Mouse (Mus musculus): ENCODE data around the gene Stat6. TPM values are rescaled to one million over a fixed set of nuclear protein-coding genes. Genes with fewer than 3 reads are reported as not detected.
A peak's percentile ranks its signal among the peaks of the same experiment; 100 is the strongest.

Stat6 gene
- polyA plus RNA-seq, 1 experiment from 2014 or later, result 13.3 TPM

GRCm38 (mm10) chr10:127668093-127669050 is 25.6 kb downstream of the Stat6 start, which contains the start of gene Nab2:
TSS of gene Nab2 (minus strand) at chr10:127668568.
- Histone ChIP-seq H3K4me1 (peaks cover 33% of the 10 kb centered on the region), H3K4me2 (replicated peaks) (peak within 1 kb of the TSS; percentile 86), H3K36me3 (peaks cover 11% of the 10 kb centered on the region), H3K27me3 (no peaks in the 10 kb centered on the region), H3K27ac (peak within 1 kb of the TSS; percentile 99), H3K9me3 (no peaks in the 10 kb centered on the region), H3K9ac (peak within 1 kb of the TSS; percentile 90), H3K4me3 (peak within 1 kb of the TSS; percentile 78)
- WGBS, result 1% methylated on average over 40 of the region's 40 CpGs
- 0 out of 2 replicates have a peak, but pooled peaks have one; percentile 22 for ATAC-seq (ENCODE audit: insufficient number of reproducible peaks, insufficient read depth, low FRiP score, low TSS enrichment)

- H3K27me3 ChIP-seq, result no peaks in the 10 kb centered on the region
- peak overlapping the region; percentile 78 for H3K4me3 ChIP-seq
- 5% methylated on average over 7 of the region's 7 CpGs for WGBS
- no peak for ATAC-seq (ENCODE audit: insufficient number of reproducible peaks, insufficient read depth, low FRiP score, low TSS enrichment)
- H3K9ac ChIP-seq, result peak overlapping the region; percentile 16; the same call in 1 of the 2 replicates
- H3K4me2 ChIP-seq (replicated peaks), result peak overlapping the region; percentile 86
- peak overlapping the region; percentile 99 for H3K27ac ChIP-seq
- H3K9me3 ChIP-seq, result no peaks in the 10 kb centered on the region
- peaks cover 25% of the 10 kb centered on the region for H3K4me1 ChIP-seq
- H3K36me3 ChIP-seq, result peaks cover 5% of the 10 kb centered on the region
These were observed 26.4 kb downstream of the Stat6 start for GRCm38 (mm10) chr10:127669170-127669569.

DNA sequence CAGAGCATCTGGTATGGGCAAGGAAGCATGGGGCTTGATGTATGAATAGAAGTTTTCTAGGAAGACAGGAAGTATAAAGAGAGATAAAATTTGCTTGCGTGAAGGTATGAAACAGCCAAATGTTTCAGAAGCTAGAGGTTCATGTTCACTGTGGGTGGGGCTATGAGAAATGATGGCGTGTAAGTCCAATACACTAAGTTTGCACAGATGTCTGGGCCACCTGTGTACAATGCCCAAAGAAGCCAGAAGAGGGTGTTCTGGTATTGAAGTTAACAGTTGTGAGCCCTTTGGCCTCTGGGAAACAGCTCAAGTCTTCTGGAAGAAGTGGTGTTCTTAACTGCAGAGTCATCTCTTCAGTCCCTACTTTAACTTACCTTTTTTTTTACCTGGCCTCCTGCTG is 27.4 kb downstream of the Stat6 start:
- peaks cover 15% of the 10 kb centered on the region for H3K4me1 ChIP-seq
- H3K27me3 ChIP-seq, result no peaks in the 10 kb centered on the region
- no peaks in the 10 kb centered on the region for H3K9me3 ChIP-seq
- no peak overlapping the region for H3K9ac ChIP-seq
- 95% methylated on average over 2 of the region's 2 CpGs for WGBS
- no peak overlapping the region for H3K4me2 ChIP-seq (replicated peaks)
- H3K27ac ChIP-seq, result no peak overlapping the region
- no peak overlapping the region for H3K4me3 ChIP-seq
- H3K36me3 ChIP-seq, result no peaks in the 10 kb centered on the region
- ATAC-seq (ENCODE audit: insufficient number of reproducible peaks, insufficient read depth, low FRiP score, low TSS enrichment), result no peak

DNA sequence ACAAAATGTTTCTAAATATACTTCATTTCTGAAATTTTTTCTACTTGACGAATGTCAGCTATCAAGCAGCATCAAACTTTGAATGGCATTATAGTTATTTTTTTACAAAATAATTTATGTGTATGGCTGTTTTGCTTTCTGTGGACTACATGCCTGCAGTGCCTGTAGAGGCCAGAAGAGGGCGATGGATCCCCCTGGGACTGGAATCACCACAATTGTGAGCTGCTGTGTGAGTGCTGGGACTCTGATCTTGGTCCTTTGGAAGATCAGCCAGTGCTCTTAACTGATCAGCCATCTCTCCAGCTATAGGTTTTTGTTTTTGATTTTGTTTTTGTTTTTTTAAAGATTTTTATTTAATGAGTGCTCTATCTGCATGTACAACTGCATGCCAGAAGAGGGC is 28.5 kb downstream of the Stat6 start:
- Histone ChIP-seq H3K9ac (no peak overlapping the region), H3K27me3 (no peaks in the 10 kb centered on the region), H3K4me1 (peaks cover 10% of the 10 kb centered on the region), H3K4me3 (no peak overlapping the region), H3K4me2 (replicated peaks) (no peak overlapping the region), H3K27ac (no peak overlapping the region), H3K9me3 (no peaks in the 10 kb centered on the region), H3K36me3 (no peaks in the 10 kb centered on the region)
- no peak for ATAC-seq (ENCODE audit: insufficient number of reproducible peaks, insufficient read depth, low FRiP score, low TSS enrichment)
- WGBS, result 45% methylated on average over 2 of the region's 2 CpGs

DNA sequence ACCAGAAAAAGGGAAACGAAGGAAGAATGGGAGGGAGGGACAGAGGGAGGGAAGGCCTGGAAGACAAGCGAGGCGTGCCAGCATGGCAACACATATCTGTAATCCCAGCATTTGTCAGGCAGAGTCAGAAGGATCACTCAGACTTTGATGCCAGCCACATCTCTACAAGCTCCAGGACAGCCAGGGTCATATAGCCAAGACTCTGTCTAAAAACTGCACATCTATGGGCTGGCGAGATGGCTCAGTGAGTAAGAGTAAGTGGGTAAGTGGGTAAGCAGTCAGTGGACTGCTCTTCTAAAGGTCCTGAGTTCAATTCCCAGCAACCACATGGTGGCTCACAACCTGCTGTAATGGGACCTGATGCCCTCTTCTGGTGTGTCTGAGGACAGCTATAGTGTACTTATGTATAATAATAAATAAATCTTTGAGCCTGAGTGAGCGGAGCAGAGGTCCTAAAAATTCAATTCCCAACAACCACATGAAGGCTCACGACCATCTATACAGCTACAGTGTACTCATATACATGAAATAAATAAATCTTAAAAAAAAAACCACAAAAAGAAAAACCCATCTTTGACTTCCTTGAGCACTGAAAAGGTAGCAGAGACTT is 31.4 kb downstream of the Stat6 start:
- H3K27me3 ChIP-seq, result no peaks in the 10 kb centered on the region
- no peak for ATAC-seq (ENCODE audit: insufficient number of reproducible peaks, insufficient read depth, low FRiP score, low TSS enrichment)
- no peak overlapping the region for H3K9ac ChIP-seq
- H3K4me3 ChIP-seq, result no peak overlapping the region
- H3K36me3 ChIP-seq, result no peaks in the 10 kb centered on the region
- H3K4me2 ChIP-seq (replicated peaks), result no peak overlapping the region
- WGBS, result 91% methylated on average over 6 of the region's 6 CpGs
- H3K27ac ChIP-seq, result no peak overlapping the region
- H3K4me1 ChIP-seq, result peaks cover 13% of the 10 kb centered on the region
- H3K9me3 ChIP-seq, result no peaks in the 10 kb centered on the region

- Histone ChIP-seq H3K9me3 (no peaks in the 10 kb centered on the region), H3K27me3 (no peaks in the 10 kb centered on the region), H3K27ac (0 out of 2 replicates have a peak overlapping the region, but pooled peaks have one; percentile 12), H3K36me3 (no peaks in the 10 kb centered on the region), H3K4me1 (peaks cover 7% of the 10 kb centered on the region; the same call in 1 of the 2 replicates), H3K9ac (no peak overlapping the region), H3K4me3 (no peak overlapping the region), H3K4me2 (replicated peaks) (no peak overlapping the region)
- 87% methylated on average over 8 of the region's 8 CpGs for WGBS
- ATAC-seq (ENCODE audit: insufficient number of reproducible peaks, insufficient read depth, low FRiP score, low TSS enrichment), result no peak
These were observed 32.2 kb downstream of the Stat6 start for GRCm38 (mm10) chr10:127674794-127675522.

DNA sequence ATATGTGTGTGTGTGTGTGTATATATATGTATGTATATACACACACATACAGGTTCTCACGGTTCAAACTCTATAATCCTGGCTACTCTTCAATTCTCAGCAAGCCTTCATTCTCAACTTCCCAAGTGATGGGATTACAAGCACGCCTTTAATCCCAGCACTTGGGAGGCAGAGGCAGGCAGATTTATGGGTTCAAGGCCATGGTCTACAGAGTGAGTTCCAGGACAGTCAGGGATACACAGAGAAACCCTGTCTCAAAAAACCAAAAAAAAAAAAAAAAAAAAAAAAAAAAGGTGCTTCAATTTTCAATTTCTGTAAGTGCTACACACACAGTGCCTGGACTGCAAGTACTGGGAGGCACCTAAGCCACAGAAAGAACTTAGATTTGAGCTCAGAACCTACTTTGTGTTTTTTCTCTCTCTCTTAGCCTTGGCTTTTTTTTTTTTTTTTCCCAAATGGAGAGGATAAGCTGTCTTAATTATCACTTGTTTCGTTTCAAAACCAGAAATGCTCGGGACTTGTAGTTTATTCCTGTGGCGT is 33.1 kb downstream of the Stat6 start:
- Histone ChIP-seq H3K9me3 (no peaks in the 10 kb centered on the region), H3K36me3 (no peaks in the 10 kb centered on the region), H3K4me1 (peaks cover 7% of the 10 kb centered on the region; the same call in 1 of the 2 replicates), H3K9ac (no peak overlapping the region), H3K4me2 (replicated peaks) (peak overlapping the region; percentile 92), H3K27ac (peak overlapping the region; percentile 74; the same call in 1 of the 2 replicates), H3K27me3 (no peaks in the 10 kb centered on the region), H3K4me3 (peak overlapping the region; percentile 76)
- WGBS, result 52% methylated on average over 5 of the region's 5 CpGs
- ATAC-seq (ENCODE audit: insufficient number of reproducible peaks, insufficient read depth, low FRiP score, low TSS enrichment), result no peak

- H3K4me3 ChIP-seq, result peak overlapping the region; percentile 76
- ATAC-seq (ENCODE audit: insufficient number of reproducible peaks, insufficient read depth, low FRiP score, low TSS enrichment), result peak; percentile 90
- H3K27me3 ChIP-seq, result no peaks in the 10 kb centered on the region
- H3K9ac ChIP-seq, result peak overlapping the region; percentile 81
- peaks cover 7% of the 10 kb centered on the region; the same call in 1 of the 2 replicates for H3K4me1 ChIP-seq
- under 1% methylated on average over 70 of the region's 71 CpGs for WGBS
- H3K27ac ChIP-seq, result peak overlapping the region; percentile 83
- H3K36me3 ChIP-seq, result no peaks in the 10 kb centered on the region
- peak overlapping the region; percentile 92 for H3K4me2 ChIP-seq (replicated peaks)
- H3K9me3 ChIP-seq, result no peaks in the 10 kb centered on the region
These were observed 34.1 kb downstream of the Stat6 start for GRCm38 (mm10) chr10:127676691-127677548.

- H3K27me3 ChIP-seq, result no peaks in the 10 kb centered on the region
- H3K9me3 ChIP-seq, result no peaks in the 10 kb centered on the region
- H3K36me3 ChIP-seq, result no peaks in the 10 kb centered on the region
- ATAC-seq (ENCODE audit: insufficient number of reproducible peaks, insufficient read depth, low FRiP score, low TSS enrichment), result no peak
- H3K27ac ChIP-seq, result peak overlapping the region; percentile 83
- H3K4me1 ChIP-seq, result peaks cover 7% of the 10 kb centered on the region; the same call in 1 of the 2 replicates
- H3K4me2 ChIP-seq (replicated peaks), result peak overlapping the region; percentile 92
- H3K9ac ChIP-seq, result peak overlapping the region; percentile 81
- peak overlapping the region; percentile 76 for H3K4me3 ChIP-seq
- 8% methylated on average over 14 of the region's 14 CpGs for WGBS
These were observed 35.0 kb downstream of the Stat6 start for GRCm38 (mm10) chr10:127677591-127678336.

GRCm38 (mm10) chr10:127679208-127679607 is 36.4 kb downstream of the Stat6 start:
- Histone ChIP-seq H3K36me3 (no peaks in the 10 kb centered on the region), H3K4me1 (peaks cover 7% of the 10 kb centered on the region; the same call in 1 of the 2 replicates), H3K27me3 (no peaks in the 10 kb centered on the region), H3K27ac (no peak overlapping the region), H3K4me3 (no peak overlapping the region), H3K9ac (no peak overlapping the region), H3K9me3 (no peaks in the 10 kb centered on the region), H3K4me2 (replicated peaks) (no peak overlapping the region)
- WGBS, result 91% methylated on average over 1 of the region's 1 CpGs
- no peak for ATAC-seq (ENCODE audit: insufficient number of reproducible peaks, insufficient read depth, low FRiP score, low TSS enrichment)

Data from embryonic facial prominence, embryonic 12.5 days (tissue).